Mouse (Mus musculus) cerebellum, adult 2 months (tissue): ENCODE data around the gene Tspan4. TPM values are rescaled to one million over a fixed set of nuclear protein-coding genes. Genes with fewer than 3 reads are reported as not detected.
A peak's percentile ranks its signal among the peaks of the same experiment; 100 is the strongest.

ENCODE experiments used
- DNase-seq, 2 experiments: peaks; one replicate each; pipeline ENCODE4 v3.0.0; 2021
- H3K27ac ChIP-seq: fragments of 200-500 bp; 2 replicates; pipeline ENCODE4 v1.5.1; 2012; ENCODE audit warnings: low read length, control low read depth, inconsistent platforms; ENCODE audit not compliant: insufficient read depth
- H3K27me3 ChIP-seq: fragments of 200-500 bp; 2 replicates; pipeline ENCODE4 v1.6.1; 2012; ENCODE audit warnings: inconsistent platforms, mild to moderate bottlenecking, low read length, moderate library complexity; ENCODE audit not compliant: control insufficient read depth, insufficient read depth
- H3K4me1 ChIP-seq: fragments of 200-500 bp; 2 replicates; pipeline ENCODE4 v1.6.1; 2011; ENCODE audit warnings: low read length; ENCODE audit not compliant: control insufficient read depth, insufficient read depth
- H3K4me3 ChIP-seq: fragments of 200-500 bp; replicated peaks from 2 replicates; pipeline ENCODE3; 2011; ENCODE audit warnings: mild to moderate bottlenecking, low read depth, low read length, control low read depth; ENCODE audit not compliant: insufficient read depth
- CTCF ChIP-seq: fragments of 200-500 bp; IDR thresholded peaks from 2 replicates; pipeline ENCODE4 v1.5.1; 2011; ENCODE audit warnings: low read depth, mild to moderate bottlenecking, control low read depth, low read length, moderate library complexity, borderline replicate concordance; ENCODE audit not compliant: insufficient read depth
- POLR2A ChIP-seq: fragments of 200-500 bp; IDR thresholded peaks from 2 replicates; pipeline ENCODE4 v1.6.1; 2011; ENCODE audit warnings: low read length, control low read depth, borderline replicate concordance; ENCODE audit not compliant: insufficient read depth
- WGBS: fragments of 180-500 bp; shearing (Covaris S2); methylation state at CpG from one replicate; pipeline ENCODE4 v1.1.7; 2018; 5-methylcytosine and 5-hydroxymethylcytosine counted together
- polyA plus RNA-seq: library from polyadenylated mRNA; depleted of rRNA; stranded (reverse); fragments of >200 nt; gene quantifications from 2 replicates; pipeline ENCODE4 v1.2.3, GENCODE M21; 2012

Gene Tspan4
- polyA plus RNA-seq, 1 experiment, result 140 TPM

GRCm38 (mm10) chr7:141459301-141459711, 15.7 kb upstream of the Tspan4 start:
- peak; percentile 82 to 84 for DNase-seq
- TF ChIP-seq CTCF, result 0 out of 2 replicates have a peak, but pooled peaks have one; percentile 12
- no peak for TF ChIP-seq POLR2A
- H3K4me1 ChIP-seq, result peaks cover 62% of the 10 kb centered on the region
- H3K27me3 ChIP-seq, result no peaks in the 10 kb centered on the region
- H3K4me3 ChIP-seq, result no peak overlapping the region
- H3K27ac ChIP-seq, result peak overlapping the region; percentile 49
- 18% methylated on average over 17 of the region's 17 CpGs for WGBS

DNA sequence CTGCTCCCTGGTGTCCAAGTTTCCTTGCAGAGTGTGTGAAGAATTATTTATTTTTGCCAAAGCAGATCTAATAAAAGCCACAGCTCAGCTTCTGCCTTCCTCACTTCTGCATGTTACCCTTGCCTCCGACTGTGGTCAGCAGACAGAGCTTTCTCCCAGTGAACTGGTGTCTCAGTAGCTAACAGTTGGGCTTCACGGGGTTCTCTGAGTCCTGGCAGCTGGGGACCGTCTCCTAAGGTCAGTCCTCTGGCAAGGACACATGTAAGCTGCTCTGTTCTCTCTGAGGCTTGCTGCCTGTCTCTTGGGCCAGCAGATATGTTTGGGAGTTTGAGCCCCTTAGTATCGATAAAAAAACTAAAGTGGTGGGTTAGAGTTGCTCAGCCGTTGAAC, 15.0 kb upstream of the Tspan4 start:
- H3K27me3 ChIP-seq, result no peaks in the 10 kb centered on the region
- no peak for DNase-seq
- H3K4me3 ChIP-seq, result no peak overlapping the region
- peaks cover 58% of the 10 kb centered on the region for H3K4me1 ChIP-seq
- 43% methylated on average over 5 of the region's 5 CpGs for WGBS
- H3K27ac ChIP-seq, result peak overlapping the region; percentile 49; the same call in 1 of the 2 replicates
- no peak for TF ChIP-seq CTCF
- TF ChIP-seq POLR2A, result no peak

- peaks cover 58% of the 10 kb centered on the region for H3K4me1 ChIP-seq
- H3K4me3 ChIP-seq, result peak within 1 kb of the TSS; percentile 32
- TF ChIP-seq POLR2A (no peak), CTCF (no peak)
- 68% methylated on average over 15 of the region's 15 CpGs for WGBS
- H3K27me3 ChIP-seq, result no peaks in the 10 kb centered on the region
- H3K27ac ChIP-seq, result peak within 1 kb of the TSS; percentile 49; the same call in 1 of the 2 replicates
- peak in 1 of 2 experiments; percentile 47 for DNase-seq
Observed at GRCm38 (mm10) chr7:141460391-141461113, 14.5 kb upstream of the Tspan4 start, which contains the start of gene Cracr2b. Gene Cracr2b, plus strand, starts transcription at chr7:141461094.

DNA sequence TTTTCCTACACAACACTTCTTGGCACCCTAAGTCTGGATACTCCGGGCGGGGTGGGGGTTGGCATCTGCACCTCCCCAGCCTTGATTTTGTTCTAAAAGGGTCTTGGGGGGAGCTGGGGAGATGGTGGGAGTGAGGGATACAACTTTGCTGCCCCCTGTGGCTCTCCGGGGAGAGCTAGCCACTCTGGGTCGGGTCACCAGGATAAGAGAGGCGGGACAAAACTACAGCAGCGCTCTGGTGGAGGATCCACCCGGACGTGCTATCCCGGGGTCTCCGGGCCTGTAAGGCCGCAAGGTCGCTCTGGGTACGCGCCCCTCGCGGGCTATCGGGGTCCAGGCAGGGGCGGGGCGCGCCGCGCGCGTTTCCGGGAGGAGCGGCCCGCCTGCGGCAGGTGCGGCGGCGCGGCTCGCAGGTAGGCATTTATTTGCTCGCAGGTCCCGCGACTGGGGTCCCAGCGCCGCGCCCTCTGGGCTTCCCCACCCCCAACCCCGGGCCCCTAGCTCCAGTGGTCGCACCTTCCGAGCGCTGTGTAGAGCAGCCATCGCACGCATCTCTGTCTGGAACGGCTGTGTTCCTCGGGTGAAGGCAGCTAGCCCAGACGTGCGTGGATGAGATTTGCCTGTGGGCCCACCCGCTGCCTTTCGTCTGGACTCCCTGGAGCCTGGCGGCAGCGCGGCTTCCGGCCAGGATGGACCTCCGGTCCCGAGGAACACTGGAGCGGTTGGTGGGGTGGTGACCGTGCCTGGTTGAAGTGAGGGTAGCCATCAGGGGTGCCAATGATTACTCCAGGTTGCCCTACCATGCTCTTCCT, 13.3 kb upstream of the Tspan4 start:
- no peak for DNase-seq
- WGBS, result 4% methylated on average over 53 of the region's 59 CpGs
- no peak for TF ChIP-seq POLR2A
- no peak for TF ChIP-seq CTCF
- peak overlapping the region; percentile 32 for H3K4me3 ChIP-seq
- H3K27me3 ChIP-seq, result no peaks in the 10 kb centered on the region
- H3K4me1 ChIP-seq, result peaks cover 53% of the 10 kb centered on the region
- no peak overlapping the region for H3K27ac ChIP-seq

- TF ChIP-seq POLR2A, result no peak
- TF ChIP-seq CTCF, result no peak
- peaks cover 50% of the 10 kb centered on the region for H3K4me1 ChIP-seq
- WGBS, result 37% methylated on average over 5 of the region's 5 CpGs
- DNase-seq, result no peak
- no peaks in the 10 kb centered on the region for H3K27me3 ChIP-seq
- peak overlapping the region; percentile 32 for H3K4me3 ChIP-seq
- no peak overlapping the region for H3K27ac ChIP-seq
Observed at GRCm38 (mm10) chr7:141462333-141462821, 12.7 kb upstream of the Tspan4 start.

DNA sequence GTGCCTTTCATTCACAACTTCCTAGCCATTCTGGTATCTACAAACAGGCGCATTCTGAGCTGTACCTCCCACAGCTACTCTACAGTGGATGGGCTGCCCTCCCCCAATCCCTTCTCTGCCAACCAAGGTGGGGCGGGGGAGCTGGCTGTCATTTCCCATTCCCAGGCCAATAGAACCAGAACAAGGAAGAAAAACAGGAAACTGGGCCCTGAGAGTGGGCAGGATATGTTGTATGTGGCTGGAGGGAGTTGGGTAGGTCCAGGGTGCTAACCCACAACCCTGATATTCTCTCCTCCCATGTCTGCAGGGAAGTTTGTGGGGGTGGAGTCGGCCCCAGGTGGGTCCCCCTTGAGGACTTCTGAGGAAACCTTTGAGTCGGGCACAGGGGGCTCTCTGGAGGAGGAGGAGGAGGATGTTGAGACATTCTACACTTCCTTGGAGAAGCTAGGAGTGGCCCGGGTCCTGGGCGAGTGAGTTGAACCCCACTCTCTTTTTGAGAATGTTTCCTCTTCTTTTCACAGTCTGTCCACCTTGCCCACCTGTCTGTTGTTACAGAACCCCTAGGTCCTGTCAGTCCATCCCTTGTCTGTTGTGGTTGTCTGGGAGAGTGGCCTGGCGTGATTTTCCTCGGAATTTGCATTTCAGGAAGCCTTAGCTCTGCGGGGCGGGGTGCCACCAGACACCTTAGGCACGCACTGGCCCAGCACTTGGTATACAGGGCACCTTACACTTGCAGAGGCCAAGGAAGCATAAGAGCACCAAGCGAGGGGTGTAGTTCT, 11.0 kb upstream of the Tspan4 start:
- no peak overlapping the region for H3K27ac ChIP-seq
- no peaks in the 10 kb centered on the region for H3K27me3 ChIP-seq

DNA sequence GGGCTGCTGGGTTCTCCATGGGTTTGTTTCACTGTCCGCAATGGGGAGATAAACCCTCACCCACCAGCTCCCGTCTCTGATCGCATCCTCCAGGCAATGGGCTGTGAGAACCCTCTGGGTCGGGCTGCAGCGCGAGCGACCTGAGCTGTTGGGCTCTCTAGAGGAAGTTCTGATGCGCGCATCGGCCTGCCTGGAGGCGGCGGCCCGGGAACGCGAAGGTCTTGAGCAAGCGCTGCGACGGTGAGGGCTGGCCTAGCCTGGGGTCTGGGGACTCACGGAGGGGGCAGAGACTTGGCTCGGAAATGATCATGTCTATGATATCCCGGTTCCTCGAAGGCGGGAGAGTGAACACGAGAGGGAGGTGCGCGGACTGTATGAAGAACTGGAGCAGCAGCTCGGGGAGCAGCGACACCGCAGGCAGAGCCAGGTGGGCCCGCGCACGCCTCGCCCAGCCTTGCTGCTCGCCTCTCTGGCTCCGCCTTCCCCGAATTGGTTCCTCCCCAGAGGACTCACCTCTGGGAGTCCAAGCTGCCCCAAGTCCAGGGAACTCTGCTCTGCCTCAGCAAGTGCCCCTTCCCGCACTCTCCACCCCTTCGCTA, 10.3 kb upstream of the Tspan4 start:
- TF ChIP-seq POLR2A (no peak), CTCF (no peak)
- 33% methylated on average over 38 of the region's 38 CpGs for WGBS
- Histone ChIP-seq H3K27me3 (no peaks in the 10 kb centered on the region), H3K4me3 (no peak overlapping the region), H3K27ac (no peak overlapping the region), H3K4me1 (peaks cover 41% of the 10 kb centered on the region)
- no peak for DNase-seq

More for the DNA sequence above, 11.0 kb upstream of the Tspan4 start:
- TF ChIP-seq POLR2A, result no peak
- TF ChIP-seq CTCF, result no peak
- Histone ChIP-seq H3K4me3 (no peak overlapping the region), H3K4me1 (peaks cover 44% of the 10 kb centered on the region)
- 71% methylated on average over 12 of the region's 12 CpGs for WGBS
- no peak for DNase-seq
